In the genomic region with DNA sequence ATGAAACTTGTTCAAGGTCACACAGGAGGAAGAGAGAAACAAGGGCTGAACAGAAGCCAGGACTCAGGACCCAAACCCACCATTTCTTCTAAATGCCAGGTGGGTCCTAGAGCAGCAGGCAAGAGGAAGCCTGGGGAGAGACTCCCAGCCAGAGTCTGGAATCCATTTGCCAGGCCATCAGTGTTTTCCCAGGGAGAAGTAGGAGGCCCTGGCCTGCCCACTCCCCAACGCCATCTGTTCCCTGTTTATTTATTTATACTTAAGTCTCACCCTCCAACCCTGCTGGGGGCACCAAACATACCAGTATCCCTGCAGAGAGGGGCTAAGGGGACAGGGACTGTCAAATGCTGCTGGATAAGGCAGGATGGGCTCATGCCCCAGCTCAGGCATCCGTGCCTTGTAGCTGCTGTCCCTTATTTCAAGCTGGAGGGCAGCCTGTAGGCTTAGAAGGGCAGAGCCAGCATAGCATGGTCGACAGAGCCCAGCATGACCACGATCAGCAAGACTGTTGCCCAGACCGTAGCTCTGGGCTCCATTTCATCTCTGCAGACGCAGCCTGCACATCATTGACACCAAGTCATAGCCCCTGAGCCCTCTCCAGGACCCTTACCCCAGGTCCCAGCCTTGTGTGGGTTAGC, we compare ENCODE assay signal across 25 mouse cellular contexts. TPM values are rescaled to one million over a fixed set of nuclear protein-coding genes. Genes with fewer than 3 reads are reported as not detected.
DNase-seq lines count a peak whose midpoint lies in the region; ATAC-seq lines count a peak whose summit lies in the region.
"Had no signal": no experiment of that assay in that cellular context is flagged by ENCODE, and none has a peak within 500 bp of the region (broad histone marks: within the 10 kb centered on the region; RNA-seq: fewer than 3 reads in every experiment).

No protein-coding gene starts in this region.

- H3K27me3 ChIP-seq in hindbrain, embryonic 13.5 days, result 0 out of 2 replicates have a peak, but pooled peaks cover 20% of the 10 kb centered on the region
- peaks cover 2% of the 10 kb centered on the region; the same call in 1 of the 2 replicates for H3K27me3 ChIP-seq in hindbrain, embryonic 12.5 days
- H3K27me3 ChIP-seq in midbrain, embryonic 14.5 days (ENCODE audit: control insufficient read depth, insufficient read depth, low read length), result no peaks in the 10 kb centered on the region
- H3K27me3 ChIP-seq in midbrain, embryonic 15.5 days (replicated peaks), result no peaks in the 10 kb centered on the region

- H3K4me3 ChIP-seq in hindbrain, embryonic 13.5 days, result no peak overlapping the region
- H3K4me3 ChIP-seq in hindbrain, embryonic 12.5 days, result no peak overlapping the region
- no peak overlapping the region for H3K4me3 ChIP-seq in midbrain, embryonic 14.5 days (replicated peaks; ENCODE audit: low read depth, low read length)
- H3K4me3 ChIP-seq in midbrain, embryonic 15.5 days, result no peak overlapping the region

- no peaks in the 10 kb centered on the region for H3K36me3 ChIP-seq in hindbrain, embryonic 13.5 days
- H3K36me3 ChIP-seq in hindbrain, embryonic 12.5 days, result no peaks in the 10 kb centered on the region
- H3K36me3 ChIP-seq in midbrain, embryonic 14.5 days (ENCODE audit: control insufficient read depth, insufficient read depth, low read length), result no peaks in the 10 kb centered on the region
- H3K36me3 ChIP-seq in midbrain, embryonic 15.5 days (replicated peaks), result no peaks in the 10 kb centered on the region

- 45% methylated on average over 6 of the region's 6 CpGs for WGBS in hindbrain, embryonic 13.5 days
- 34% methylated on average over 6 of the region's 6 CpGs for WGBS in hindbrain, embryonic 12.5 days
- 42% methylated on average over 6 of the region's 6 CpGs for WGBS in midbrain, embryonic 14.5 days
- WGBS in midbrain, embryonic 15.5 days, result 45% methylated on average over 6 of the region's 6 CpGs

- H3K27ac ChIP-seq in hindbrain, embryonic 13.5 days, result 0 out of 2 replicates have a peak overlapping the region, but pooled peaks have one; percentile 18
- no peak overlapping the region for H3K27ac ChIP-seq in hindbrain, embryonic 12.5 days
- H3K27ac ChIP-seq in midbrain, embryonic 14.5 days (replicated peaks; ENCODE audit: low read depth, low read length), result peak overlapping the region; percentile 20; the same call in 1 of the 2 replicates
- H3K27ac ChIP-seq in midbrain, embryonic 15.5 days, result no peak overlapping the region

- H3K9me3 ChIP-seq in hindbrain, embryonic 13.5 days, result no peaks in the 10 kb centered on the region
- no peaks in the 10 kb centered on the region for H3K9me3 ChIP-seq in hindbrain, embryonic 12.5 days (replicated peaks)
- no peaks in the 10 kb centered on the region for H3K9me3 ChIP-seq in midbrain, embryonic 14.5 days (ENCODE audit: control insufficient read depth, low read length)
- H3K9me3 ChIP-seq in midbrain, embryonic 15.5 days, result no peaks in the 10 kb centered on the region

- H3K9ac ChIP-seq in hindbrain, embryonic 13.5 days, result no peak overlapping the region
- no peak overlapping the region for H3K9ac ChIP-seq in hindbrain, embryonic 12.5 days
- H3K9ac ChIP-seq in midbrain, embryonic 14.5 days (replicated peaks; ENCODE audit: low read length), result no peak overlapping the region; the same call in 1 of the 2 replicates
- no peak overlapping the region for H3K9ac ChIP-seq in midbrain, embryonic 15.5 days

- H3K4me2 ChIP-seq in hindbrain, embryonic 13.5 days, result no peak overlapping the region
- H3K4me2 ChIP-seq in hindbrain, embryonic 12.5 days (replicated peaks), result no peak overlapping the region
- no peak overlapping the region for H3K4me2 ChIP-seq in midbrain, embryonic 14.5 days (ENCODE audit: low read length)
- H3K4me2 ChIP-seq in midbrain, embryonic 15.5 days, result no peak overlapping the region

- peak; percentile 77 to 84 for DNase-seq in cerebellum, postnatal 10 days
- no peak for DNase-seq in cerebellum, adult 11 months
- DNase-seq in midbrain, embryonic 14.5 days, result no peak
- DNase-seq in gastrocnemius, adult 8-10 months (ENCODE audit: low spot score in 2 of 2), result no peak
- DNase-seq: adrenal gland, adult 8-10 months; cerebellum, adult 2 months; gastrocnemius, postnatal 36 days; layer of hippocampus, adult 9-11 months; lung, postnatal 4 days; thymus, adult 18-20 months; thymus, postnatal 36 days had no signal

- ATAC-seq in hindbrain, embryonic 13.5 days (ENCODE audit: low FRiP score), result no peak
- no peak for ATAC-seq in hindbrain, embryonic 12.5 days (ENCODE audit: low FRiP score)
- no peak for ATAC-seq in midbrain, embryonic 14.5 days (ENCODE audit: low FRiP score, low TSS enrichment)
- ATAC-seq in midbrain, embryonic 15.5 days (replicated peaks), result no peak
- ATAC-seq: activated CD4-positive, CD25-positive, alpha-beta regulatory T cell, adult 4 months; intestine, postnatal 0 days had no signal

- peaks cover 28% of the 10 kb centered on the region for H3K4me1 ChIP-seq in hindbrain, embryonic 13.5 days (replicated peaks)
- peaks cover 32% of the 10 kb centered on the region for H3K4me1 ChIP-seq in hindbrain, embryonic 12.5 days
- H3K4me1 ChIP-seq in midbrain, embryonic 14.5 days (ENCODE audit: control insufficient read depth, insufficient read depth, low read length), result peaks cover 12% of the 10 kb centered on the region
- peaks cover 9% of the 10 kb centered on the region for H3K4me1 ChIP-seq in midbrain, embryonic 15.5 days

RNA-seq across cellular contexts. Expression of a gene that starts 14.0 kb away (rescaled TPM):
- 16.1 and 16.8 TPM in 2 replicates for polyA plus RNA-seq in hindbrain, embryonic 13.5 days (2015; fragmentation: Nextera tagmentation; extraction: Ambion mirVana)
- polyA plus RNA-seq in hindbrain, embryonic 12.5 days (2016; fragmentation: Nextera tagmentation; extraction: Ambion mirVana), result 13.8 and 15.3 TPM in 2 replicates
- polyA plus RNA-seq in midbrain, embryonic 14.5 days (2014; fragmentation: Nextera tagmentation; extraction: Ambion mirVana), result 11.5 and 17.4 TPM in 2 replicates
- 21.5 and 23.7 TPM in 2 replicates for polyA plus RNA-seq in midbrain, embryonic 15.5 days (2015; fragmentation: Nextera tagmentation; extraction: Ambion mirVana)
- total RNA-seq in gastrocnemius, adult 8-10 months (2022), result 10 to 100 TPM; 15.2 to 67.0 (median 22.7) TPM

RNA-seq across cellular contexts. Expression of a gene that starts 24.0 kb away (rescaled TPM):
- polyA plus RNA-seq in hindbrain, embryonic 13.5 days (2015; fragmentation: Nextera tagmentation; extraction: Ambion mirVana), result 2.8 and 3.2 TPM in 2 replicates
- 8.8 and 9.9 TPM in 2 replicates for polyA plus RNA-seq in hindbrain, embryonic 12.5 days (2016; fragmentation: Nextera tagmentation; extraction: Ambion mirVana)
- polyA plus RNA-seq in midbrain, embryonic 14.5 days (2014; fragmentation: Nextera tagmentation; extraction: Ambion mirVana), result 0.76 and 0.96 TPM in 2 replicates
- polyA plus RNA-seq in midbrain, embryonic 15.5 days (2015; fragmentation: Nextera tagmentation; extraction: Ambion mirVana), result 1.1 TPM in 2 replicates
- 10 to 100 TPM in 3 of 4 experiments, 1 to 10 TPM in 1; 7.4 to 14.4 (median 10.5) TPM for total RNA-seq in gastrocnemius, adult 8-10 months (2022)
- total RNA-seq: liver, adult 2 months had no signal
- polyA plus RNA-seq: activated CD4-positive, CD25-positive, alpha-beta regulatory T cell, adult 4 months; liver, adult 2 months had no signal

RNA-seq across cellular contexts. Expression of a gene that starts 38.0 kb away (rescaled TPM):
- polyA plus RNA-seq in hindbrain, embryonic 13.5 days (2015; fragmentation: Nextera tagmentation; extraction: Ambion mirVana), result 24.0 and 27.8 TPM in 2 replicates
- polyA plus RNA-seq in hindbrain, embryonic 12.5 days (2016; fragmentation: Nextera tagmentation; extraction: Ambion mirVana), result 26.8 and 28.3 TPM in 2 replicates
- 16.4 and 18.4 TPM in 2 replicates for polyA plus RNA-seq in midbrain, embryonic 14.5 days (2014; fragmentation: Nextera tagmentation; extraction: Ambion mirVana)
- 10.7 and 10.9 TPM in 2 replicates for polyA plus RNA-seq in midbrain, embryonic 15.5 days (2015; fragmentation: Nextera tagmentation; extraction: Ambion mirVana)
- not detected for total RNA-seq in gastrocnemius, adult 8-10 months (2022)
- total RNA-seq: common myeloid progenitor, adult 5-6 weeks; gastrocnemius, postnatal 36 days; heart, adult 8-10 months; heart, postnatal 25 days; liver, adult 2 months had no signal
- polyA plus RNA-seq: activated CD4-positive, CD25-positive, alpha-beta regulatory T cell, adult 4 months; heart, embryonic 14.5 days; intestine, postnatal 0 days; kidney, embryonic 16.5 days; large intestine, adult 2 months; liver, adult 2 months; liver, embryonic 16.5 days; lung, embryonic 16.5 days had no signal

Comparison
In these comparisons a context has a peak if more than half of its experiments do, and no peak if none do; other contexts are left out.
1. DNase-seq: peak in cerebellum, postnatal 10 days (2 of 2); none in cerebellum, adult 11 months (single experiment), midbrain, embryonic 14.5 days (single experiment) and gastrocnemius, adult 8-10 months (0 of 2).
2. H3K27ac ChIP-seq: peak in hindbrain, embryonic 13.5 days (single experiment) and midbrain, embryonic 14.5 days (single experiment); none in hindbrain, embryonic 12.5 days (single experiment) and midbrain, embryonic 15.5 days (single experiment).